Mouse (Mus musculus) heart, postnatal 0 days (tissue): ENCODE results near the gene Rbfox2.

ENCODE experiments used
- CTCF ChIP-seq: IDR thresholded peaks from 2 replicates; pipeline ENCODE4 v1.5.1; 2016; ENCODE audit warnings: antibody characterized with exemption, control low read depth, low read depth
- EP300 ChIP-seq: IDR thresholded peaks from 2 replicates; pipeline ENCODE4 v1.6.1; 2016; ENCODE audit warnings: antibody characterized with exemption, low read depth

DNA sequence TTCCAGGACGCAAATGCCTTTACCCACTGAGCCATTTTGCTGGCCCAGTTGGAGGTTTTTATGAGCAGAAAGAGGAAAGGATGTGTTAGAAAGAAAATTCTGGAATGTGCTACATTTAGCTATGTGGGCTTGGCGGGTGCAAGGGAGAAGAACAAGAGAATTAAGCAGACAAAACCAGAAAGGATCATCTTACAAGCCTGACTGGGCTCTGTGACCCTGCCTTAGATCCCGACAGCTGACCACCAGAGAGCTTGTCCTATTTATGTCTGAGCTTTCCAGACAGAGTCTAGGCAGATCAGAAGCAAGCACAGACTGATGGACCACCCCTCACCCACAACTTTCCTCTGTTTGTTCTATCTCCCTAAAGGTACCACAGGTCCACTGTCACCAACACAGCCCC lies 275.5 kb downstream of the Rbfox2 start:
- no peak for TF ChIP-seq CTCF
- no peak for TF ChIP-seq EP300
